Mouse (Mus musculus): ENCODE measurements around the gene Plxnd1. TPM values are rescaled to one million over a fixed set of nuclear protein-coding genes. Genes with fewer than 3 reads are reported as not detected.

Gene Plxnd1
- polyA plus RNA-seq, 1 experiment from 2014 or later, result 42.3 TPM

GRCm38 (mm10) chr6:115991881-115992620, 2.8 kb downstream of the Plxnd1 start:
- Histone ChIP-seq H3K4me2 (ENCODE audit: low read length) (peak overlapping the region; percentile 82), H3K9me3 (replicated peaks; ENCODE audit: low read length) (no peaks in the 10 kb centered on the region), H3K4me1 (replicated peaks; ENCODE audit: insufficient read depth, low read length) (peaks cover 34% of the 10 kb centered on the region), H3K27me3 (ENCODE audit: insufficient read depth, low read length) (no peaks in the 10 kb centered on the region; the same call in 1 of the 2 replicates), H3K4me3 (replicated peaks; ENCODE audit: low read depth, low read length) (peak overlapping the region; percentile 70), H3K27ac (peak overlapping the region; percentile 79; the same call in 1 of the 2 replicates), H3K36me3 (ENCODE audit: insufficient read depth, low read length) (no peaks in the 10 kb centered on the region), H3K9ac (ENCODE audit: low read depth, low read length) (peak overlapping the region; percentile 83)
- no peak for TF ChIP-seq CTCF (IDR thresholded peaks at IDR 0.05; ENCODE audit: low read depth)
- DNase-seq (ENCODE audit: low spot score), result no peak
- WGBS, result 30% methylated on average over 10 of the region's 10 CpGs
- no peak for ATAC-seq (replicated peaks; ENCODE audit: low FRiP score, low read depth)

- no peak for DNase-seq (ENCODE audit: low spot score)
- Histone ChIP-seq H3K9me3 (replicated peaks; ENCODE audit: low read length) (no peaks in the 10 kb centered on the region), H3K9ac (ENCODE audit: low read depth, low read length) (peak overlapping the region; percentile 83), H3K4me3 (replicated peaks; ENCODE audit: low read depth, low read length) (peak overlapping the region; percentile 70), H3K36me3 (ENCODE audit: insufficient read depth, low read length) (no peaks in the 10 kb centered on the region), H3K4me1 (replicated peaks; ENCODE audit: insufficient read depth, low read length) (peaks cover 41% of the 10 kb centered on the region), H3K27me3 (ENCODE audit: insufficient read depth, low read length) (no peaks in the 10 kb centered on the region; the same call in 1 of the 2 replicates), H3K4me2 (ENCODE audit: low read length) (peak overlapping the region; percentile 82), H3K27ac (peak overlapping the region; percentile 79)
- ATAC-seq (replicated peaks; ENCODE audit: low FRiP score, low read depth), result peak; percentile 19; the same call in 1 of the 2 replicates
- no peak for TF ChIP-seq CTCF (IDR thresholded peaks at IDR 0.05; ENCODE audit: low read depth)
- 23% methylated on average over 13 of the region's 13 CpGs for WGBS
These were observed 3.5 kb downstream of the Plxnd1 start for GRCm38 (mm10) chr6:115991108-115991880.

GRCm38 (mm10) chr6:115990479-115990878, 4.3 kb downstream of the Plxnd1 start:
- peaks cover 43% of the 10 kb centered on the region for H3K4me1 ChIP-seq (replicated peaks; ENCODE audit: insufficient read depth, low read length)

GRCm38 (mm10) chr6:115990056-115990455, 4.7 kb downstream of the Plxnd1 start:
- Histone ChIP-seq H3K27ac (no peak overlapping the region), H3K4me1 (replicated peaks; ENCODE audit: insufficient read depth, low read length) (peaks cover 47% of the 10 kb centered on the region), H3K9ac (ENCODE audit: low read depth, low read length) (0 out of 2 replicates have a peak overlapping the region, but pooled peaks have one; percentile 83), H3K4me3 (replicated peaks; ENCODE audit: low read depth, low read length) (peak overlapping the region; percentile 70; the same call in 1 of the 2 replicates), H3K36me3 (ENCODE audit: insufficient read depth, low read length) (no peaks in the 10 kb centered on the region), H3K27me3 (ENCODE audit: insufficient read depth, low read length) (no peaks in the 10 kb centered on the region; the same call in 1 of the 2 replicates), H3K4me2 (ENCODE audit: low read length) (peak overlapping the region; percentile 82), H3K9me3 (replicated peaks; ENCODE audit: low read length) (no peaks in the 10 kb centered on the region)
- 67% methylated on average over 3 of the region's 3 CpGs for WGBS
- DNase-seq (ENCODE audit: low spot score), result no peak
- no peak for ATAC-seq (replicated peaks; ENCODE audit: low FRiP score, low read depth)
- TF ChIP-seq CTCF (IDR thresholded peaks at IDR 0.05; ENCODE audit: low read depth), result no peak

More at GRCm38 (mm10) chr6:115990479-115990878, 4.3 kb downstream of the Plxnd1 start:
- Histone ChIP-seq H3K27me3 (ENCODE audit: insufficient read depth, low read length) (no peaks in the 10 kb centered on the region; the same call in 1 of the 2 replicates), H3K9me3 (replicated peaks; ENCODE audit: low read length) (no peaks in the 10 kb centered on the region), H3K4me2 (ENCODE audit: low read length) (peak overlapping the region; percentile 82), H3K27ac (no peak overlapping the region), H3K36me3 (ENCODE audit: insufficient read depth, low read length) (no peaks in the 10 kb centered on the region), H3K4me3 (replicated peaks; ENCODE audit: low read depth, low read length) (peak overlapping the region; percentile 70), H3K9ac (ENCODE audit: low read depth, low read length) (peak overlapping the region; percentile 83)
- 71% methylated on average over 9 of the region's 9 CpGs for WGBS
- ATAC-seq (replicated peaks; ENCODE audit: low FRiP score, low read depth) (no peak), DNase-seq (ENCODE audit: low spot score) (no peak)
- no peak for TF ChIP-seq CTCF (IDR thresholded peaks at IDR 0.05; ENCODE audit: low read depth)

- Histone ChIP-seq H3K9me3 (replicated peaks; ENCODE audit: low read length) (no peaks in the 10 kb centered on the region), H3K27ac (no peak overlapping the region), H3K27me3 (ENCODE audit: insufficient read depth, low read length) (no peaks in the 10 kb centered on the region; the same call in 1 of the 2 replicates), H3K4me1 (replicated peaks; ENCODE audit: insufficient read depth, low read length) (peaks cover 52% of the 10 kb centered on the region), H3K9ac (ENCODE audit: low read depth, low read length) (no peak overlapping the region), H3K4me3 (replicated peaks; ENCODE audit: low read depth, low read length) (0 out of 2 replicates have a peak overlapping the region, but pooled peaks have one; percentile 70), H3K4me2 (ENCODE audit: low read length) (peak overlapping the region; percentile 82), H3K36me3 (ENCODE audit: insufficient read depth, low read length) (no peaks in the 10 kb centered on the region)
- 70% methylated on average over 4 of the region's 4 CpGs for WGBS
- DNase-seq (ENCODE audit: low spot score) (no peak), ATAC-seq (replicated peaks; ENCODE audit: low FRiP score, low read depth) (no peak)
- no peak for TF ChIP-seq CTCF (IDR thresholded peaks at IDR 0.05; ENCODE audit: low read depth)
These were observed 5.2 kb downstream of the Plxnd1 start for GRCm38 (mm10) chr6:115989607-115990006.

GRCm38 (mm10) chr6:115989032-115989431, 5.8 kb downstream of the Plxnd1 start:
- Histone ChIP-seq H3K27me3 (ENCODE audit: insufficient read depth, low read length) (no peaks in the 10 kb centered on the region; the same call in 1 of the 2 replicates), H3K9ac (ENCODE audit: low read depth, low read length) (no peak overlapping the region), H3K36me3 (ENCODE audit: insufficient read depth, low read length) (no peaks in the 10 kb centered on the region), H3K4me2 (ENCODE audit: low read length) (peak overlapping the region; percentile 82), H3K4me3 (replicated peaks; ENCODE audit: low read depth, low read length) (0 out of 2 replicates have a peak overlapping the region, but pooled peaks have one; percentile 1), H3K9me3 (replicated peaks; ENCODE audit: low read length) (no peaks in the 10 kb centered on the region), H3K27ac (no peak overlapping the region), H3K4me1 (replicated peaks; ENCODE audit: insufficient read depth, low read length) (peaks cover 51% of the 10 kb centered on the region)
- 69% methylated on average over 5 of the region's 5 CpGs for WGBS
- no peak for TF ChIP-seq CTCF (IDR thresholded peaks at IDR 0.05; ENCODE audit: low read depth)
- DNase-seq (ENCODE audit: low spot score) (no peak), ATAC-seq (replicated peaks; ENCODE audit: low FRiP score, low read depth) (no peak)

Measured in kidney, postnatal 0 days (tissue).